Mouse (Mus musculus) left cerebral cortex, adult 11 months (tissue): ENCODE results near the gene Cmc1.
A peak's percentile ranks its signal among the peaks of the same experiment; 100 is the strongest.
"Not testable (repeated sequence)": the region's sequence is repeated elsewhere in the genome, so short reads cannot be mapped to it uniquely, and the experiment has no call there.

Experiments used
- DNase-seq: peaks from one replicate; pipeline ENCODE4 v3.0.0; 2022; ENCODE audit warnings: low spot score

The Cmc1 gene

DNA sequence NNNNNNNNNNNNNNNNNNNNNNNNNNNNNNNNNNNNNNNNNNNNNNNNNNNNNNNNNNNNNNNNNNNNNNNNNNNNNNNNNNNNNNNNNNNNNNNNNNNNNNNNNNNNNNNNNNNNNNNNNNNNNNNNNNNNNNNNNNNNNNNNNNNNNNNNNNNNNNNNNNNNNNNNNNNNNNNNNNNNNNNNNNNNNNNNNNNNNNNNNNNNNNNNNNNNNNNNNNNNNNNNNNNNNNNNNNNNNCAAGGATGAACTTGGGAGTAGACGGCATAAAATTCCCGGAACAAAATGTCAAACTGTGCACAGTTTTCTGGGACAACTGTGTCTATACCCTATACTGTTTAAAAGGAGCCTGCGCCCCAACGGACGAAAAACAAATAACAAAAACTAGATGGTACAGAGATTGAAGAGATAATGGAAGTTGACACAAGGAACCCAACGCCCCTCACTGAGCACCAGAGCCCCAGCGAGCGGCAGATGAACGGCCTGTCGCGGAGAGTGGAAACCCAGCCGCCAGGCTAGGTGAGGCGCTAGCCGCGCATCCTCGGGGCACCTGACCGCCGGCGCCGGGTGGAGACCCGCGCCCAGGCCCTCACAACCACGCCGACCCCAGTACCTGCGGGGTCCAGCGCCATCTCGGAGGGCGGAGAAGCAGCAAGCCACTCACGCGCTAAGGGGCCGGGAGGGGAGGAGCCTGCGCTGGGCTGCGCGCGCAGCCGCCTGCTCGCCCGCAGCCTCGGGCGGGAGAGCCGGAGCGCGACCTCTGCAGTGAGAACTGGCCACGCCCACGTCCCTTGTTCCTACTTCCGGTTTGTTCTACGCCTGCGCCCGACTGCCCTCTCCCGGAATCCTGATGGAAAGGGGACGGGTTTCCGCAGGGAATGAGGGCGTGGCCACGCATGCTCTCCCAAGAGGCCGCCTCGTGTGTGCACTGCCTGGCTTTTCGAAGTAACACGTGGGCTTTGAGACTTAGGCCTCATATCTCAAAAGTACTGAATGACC lies at the start of gene Cmc1:
TSS of gene Cmc1 (minus strand) at position 771 of the 996 bp plus-strand sequence.
- peak; percentile 94 for DNase-seq

DNA sequence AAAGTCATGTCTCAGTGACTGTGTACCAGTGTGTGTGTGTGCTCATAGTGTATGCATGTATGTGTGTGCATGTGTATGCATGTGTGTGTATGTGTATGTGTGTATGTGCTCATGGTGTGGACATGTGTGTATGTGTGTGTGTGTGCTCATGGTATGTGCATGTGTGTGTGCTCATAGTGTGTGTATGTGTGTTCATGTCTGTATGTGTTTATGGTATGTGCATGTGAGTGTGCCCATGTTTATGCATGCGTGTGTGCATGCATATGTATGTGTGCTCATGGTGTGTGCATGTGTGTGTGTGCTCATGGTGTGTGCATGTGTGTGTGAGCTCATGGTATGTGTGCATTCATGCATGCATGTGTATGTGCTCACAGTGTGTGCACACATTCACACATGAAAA lies 48.6 kb upstream of the Cmc1 start:
- DNase-seq, result no peak

DNA sequence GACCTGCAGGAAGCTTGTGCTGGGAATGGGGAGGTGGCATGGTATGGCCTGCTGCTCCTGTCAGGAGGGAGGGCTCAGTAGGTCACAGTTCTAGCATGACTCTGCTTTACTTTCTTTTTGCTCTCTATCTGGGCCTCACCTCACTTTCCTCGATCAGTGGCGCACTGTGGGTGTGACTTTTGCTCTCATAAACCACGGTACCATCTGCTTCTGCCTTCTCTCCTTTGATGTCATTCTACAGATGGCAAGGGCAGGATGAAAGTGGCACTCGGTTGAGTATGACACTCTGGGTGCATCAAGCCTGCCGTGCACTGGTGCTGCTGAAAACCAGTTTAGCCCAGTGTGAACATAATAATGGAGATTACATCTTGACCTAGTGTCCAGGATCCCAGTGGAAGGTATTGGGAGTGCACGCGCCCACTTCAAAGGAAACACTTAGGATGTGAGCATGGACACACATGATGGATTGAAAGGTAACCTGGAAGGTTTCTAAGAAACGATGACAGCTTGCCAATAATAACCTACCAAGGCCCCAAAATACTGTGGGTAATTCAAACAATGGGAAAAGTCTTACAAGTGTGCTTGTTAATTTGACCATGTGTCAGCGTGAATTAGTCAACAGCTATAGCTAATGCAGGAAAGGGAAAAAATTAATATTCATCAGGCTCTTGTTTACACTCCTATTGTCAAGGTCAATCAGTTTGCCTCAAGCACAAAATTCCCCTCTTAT lies 46.8 kb upstream of the Cmc1 start:
- no peak for DNase-seq

DNA sequence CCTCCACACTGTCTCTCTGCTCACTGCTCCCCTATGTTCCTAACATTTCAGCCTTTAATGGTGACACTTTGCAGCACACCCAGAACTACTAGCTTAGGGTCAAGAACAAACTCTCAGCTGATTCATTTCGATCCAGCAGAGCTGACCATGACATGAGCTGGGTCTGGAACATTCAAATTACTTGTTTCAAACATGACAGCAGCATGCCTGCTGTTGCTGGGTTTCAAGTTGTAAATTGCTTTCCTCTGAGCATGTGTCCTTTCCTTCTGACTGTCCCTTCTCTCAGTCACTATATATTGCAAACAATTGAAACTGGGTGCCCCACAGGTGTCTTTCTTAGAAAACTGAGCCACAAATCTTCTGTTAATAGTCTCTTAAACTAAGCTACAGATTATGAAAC lies 43.3 kb upstream of the Cmc1 start:
- DNase-seq, result no peak

DNA sequence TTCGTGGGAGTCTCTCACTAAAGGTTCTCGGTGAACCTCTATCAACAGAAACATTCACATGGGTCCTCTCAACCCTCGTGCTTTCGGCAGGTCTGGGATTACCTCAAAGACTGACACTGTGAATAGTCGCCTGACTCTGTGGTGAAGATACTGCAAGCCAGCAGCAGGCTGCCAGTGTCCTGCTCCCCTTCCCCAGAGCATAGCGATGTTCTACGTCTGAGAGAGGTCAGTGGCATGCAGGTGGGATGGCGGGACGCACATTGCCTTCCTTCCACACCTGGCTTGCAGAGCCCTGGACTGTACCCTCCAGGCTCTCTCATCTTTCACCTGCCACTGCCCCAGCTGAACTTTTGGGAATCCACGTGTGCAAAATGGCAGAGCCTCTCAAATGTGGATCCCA lies 41.3 kb upstream of the Cmc1 start:
- no peak for DNase-seq

DNA sequence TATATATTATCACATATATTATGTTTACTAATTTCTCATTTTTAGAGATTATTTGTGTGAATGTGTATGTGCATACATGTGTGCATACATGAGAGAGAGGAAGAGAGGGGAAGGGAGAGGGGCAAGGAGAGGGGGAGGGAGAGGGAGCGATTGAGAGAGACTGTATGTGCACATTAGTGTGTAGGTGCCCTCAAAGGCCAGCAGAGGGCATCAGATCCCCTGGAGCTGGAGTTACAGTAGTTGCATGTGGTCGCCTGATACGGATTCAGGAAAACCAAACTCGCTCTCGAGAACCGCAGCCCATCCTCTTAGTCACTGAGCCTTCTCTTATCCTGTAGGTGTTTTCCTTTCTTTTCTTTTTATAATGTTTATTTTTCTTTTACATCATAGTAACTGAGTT lies 38.4 kb upstream of the Cmc1 start:
- no peak for DNase-seq

DNA sequence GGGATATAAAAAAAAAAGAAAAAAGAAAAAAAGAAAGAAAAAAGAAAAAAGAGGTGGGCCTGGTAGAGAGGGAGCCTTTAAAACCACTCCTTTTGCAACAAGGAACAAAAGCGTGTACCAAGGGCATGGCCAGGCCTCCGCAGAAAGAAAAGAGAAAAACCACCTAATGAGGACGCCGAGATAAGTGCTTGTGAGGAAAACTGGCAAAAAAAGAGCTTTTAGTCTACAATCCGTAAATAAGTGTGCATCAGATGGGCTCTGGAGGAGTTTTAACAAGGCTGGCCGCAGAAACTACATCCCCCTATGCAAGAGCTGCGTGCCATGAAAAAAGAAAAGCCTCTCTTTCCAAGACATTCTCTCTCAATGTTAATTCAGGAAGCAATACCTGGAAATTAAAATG lies 37.4 kb upstream of the Cmc1 start:
- no peak for DNase-seq

DNA sequence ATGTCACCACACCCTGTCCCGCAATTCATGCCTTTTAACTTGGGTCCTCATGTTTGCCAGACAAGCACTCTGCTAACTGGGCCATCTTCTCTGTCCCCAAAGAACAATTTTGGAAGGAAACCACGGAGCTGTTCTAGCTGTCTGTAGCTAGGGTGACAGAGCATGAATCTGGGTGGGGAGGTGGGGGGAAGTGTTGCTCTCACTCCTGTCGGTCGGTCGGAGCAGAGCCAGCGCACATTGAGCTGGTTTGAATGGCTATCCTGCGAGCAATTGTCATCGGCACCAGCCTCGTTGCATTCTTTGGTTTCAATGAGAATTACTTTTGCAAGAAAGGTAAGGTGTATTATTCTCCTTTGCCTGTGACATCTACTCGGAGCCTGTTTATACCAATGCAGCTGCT lies 36.8 kb upstream of the Cmc1 start:
- no peak for DNase-seq

DNA sequence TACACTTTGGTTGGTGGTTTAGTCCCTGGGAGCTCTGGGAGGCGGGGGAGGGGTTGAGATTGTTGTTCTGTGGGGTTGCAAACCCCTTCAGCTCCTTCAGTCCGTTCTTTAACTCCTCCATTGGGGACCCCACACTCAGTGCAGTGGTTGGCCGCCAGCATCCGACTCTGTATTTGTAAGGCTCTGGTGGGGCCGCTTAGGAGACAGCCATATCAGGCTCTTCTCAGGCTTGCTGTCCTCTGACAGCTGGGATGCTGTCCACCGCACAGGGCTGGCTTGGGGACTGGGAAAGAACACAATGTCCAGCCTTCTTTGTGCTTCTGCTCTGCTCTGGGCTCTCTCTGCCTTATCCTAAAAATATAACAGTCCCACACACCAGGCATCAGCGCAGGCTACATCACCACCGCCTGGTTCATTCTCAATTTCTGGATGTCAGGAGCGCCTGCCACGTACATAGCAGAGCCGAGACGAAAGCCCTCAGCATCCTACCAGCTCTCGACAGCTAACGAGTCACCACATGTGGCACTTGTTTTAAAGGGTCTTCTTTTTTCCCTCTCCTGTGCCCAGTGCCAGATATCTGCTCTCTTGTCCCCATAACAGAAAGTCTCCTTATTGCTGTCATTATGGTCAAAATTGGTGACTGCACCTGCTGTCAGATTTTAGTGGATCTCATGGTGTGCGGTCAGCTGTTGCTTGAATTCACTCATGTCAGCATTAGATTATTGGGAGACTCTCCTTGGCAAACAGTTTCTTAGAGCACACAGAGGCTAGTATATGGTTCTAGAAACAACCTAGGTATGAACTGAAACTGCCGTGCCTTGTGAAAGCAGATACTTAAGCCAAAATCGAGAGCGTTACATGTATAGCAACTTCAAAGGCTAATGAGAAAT lies 29.4 kb upstream of the Cmc1 start:
- no peak for DNase-seq

DNA sequence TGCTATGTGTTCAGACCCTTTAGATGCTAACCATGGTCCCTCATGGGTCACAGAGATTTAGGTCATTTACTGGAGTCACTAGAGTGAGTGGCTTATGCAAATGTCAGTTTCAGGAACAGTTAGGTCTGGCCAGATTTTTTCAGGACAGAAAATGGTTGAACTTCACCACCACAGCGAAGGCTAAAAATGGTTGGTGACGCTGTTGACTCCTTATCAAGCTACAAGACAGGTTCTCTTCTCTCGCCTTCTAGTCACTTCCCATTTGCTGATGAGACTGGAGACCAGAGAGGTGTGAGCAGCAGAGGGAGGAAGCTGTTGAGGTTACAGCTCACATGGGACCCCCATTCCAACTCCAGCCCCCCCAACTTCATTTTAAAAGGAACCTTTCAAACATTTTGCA lies 26.7 kb upstream of the Cmc1 start:
- DNase-seq, result no peak

DNA sequence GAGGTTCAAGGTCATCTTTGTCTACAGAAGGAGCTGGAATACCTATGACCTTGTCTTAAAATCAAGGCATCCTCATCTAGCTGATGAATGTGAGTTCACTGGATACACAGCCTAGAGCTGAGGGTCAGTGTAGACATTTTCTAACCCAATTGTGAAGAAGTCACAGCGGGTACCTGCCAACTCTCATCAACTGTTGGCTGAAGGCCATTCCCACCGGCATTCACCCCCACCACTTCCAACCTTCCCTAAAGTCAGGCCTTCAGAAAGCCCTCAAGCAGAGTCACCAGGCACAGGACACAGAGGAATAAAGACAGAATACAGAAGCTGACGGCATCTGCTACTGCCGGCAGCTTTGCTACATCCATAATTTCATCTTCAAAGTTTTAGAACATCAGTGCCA lies 25.4 kb upstream of the Cmc1 start:
- DNase-seq, result no peak

DNA sequence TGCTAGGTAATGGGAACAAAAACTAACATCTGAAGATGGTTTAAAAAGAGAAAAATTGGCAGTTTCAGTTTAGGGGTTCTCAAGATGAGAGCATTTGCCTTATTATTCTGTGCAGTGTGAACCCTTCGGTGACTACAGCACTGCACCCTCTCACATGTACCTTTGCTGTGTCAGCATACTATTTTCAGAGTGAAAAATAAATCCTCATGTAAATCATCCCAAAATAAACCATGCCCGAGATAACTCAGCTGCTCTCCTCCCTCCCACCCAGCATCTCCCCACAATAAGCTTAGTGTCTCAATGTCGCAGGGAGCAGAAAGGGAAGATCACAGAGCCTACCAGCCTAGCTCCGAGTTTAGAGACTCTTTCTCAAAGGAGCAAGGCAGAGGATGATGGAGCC lies 23.1 kb upstream of the Cmc1 start:
- DNase-seq, result no peak

DNA sequence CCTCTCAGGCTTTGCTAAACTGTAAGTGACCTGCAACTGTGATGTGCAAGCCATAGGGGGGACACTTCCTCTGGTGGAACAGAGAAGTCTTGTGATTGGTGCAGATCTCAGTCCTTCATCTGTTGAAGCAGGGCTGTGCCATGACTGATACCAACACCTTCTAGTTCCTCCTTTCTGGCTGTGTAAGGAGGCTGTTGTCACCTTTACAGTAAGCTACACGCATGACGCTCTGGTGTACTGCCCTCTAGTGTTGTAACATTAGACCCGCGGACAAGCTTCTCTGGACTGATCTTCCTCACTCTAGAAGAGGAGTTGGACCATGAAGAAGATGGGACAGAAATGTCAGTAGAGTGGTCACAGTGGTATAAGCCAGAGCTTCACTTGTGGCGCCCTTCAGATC lies 18.6 kb upstream of the Cmc1 start:
- DNase-seq, result no peak

DNA sequence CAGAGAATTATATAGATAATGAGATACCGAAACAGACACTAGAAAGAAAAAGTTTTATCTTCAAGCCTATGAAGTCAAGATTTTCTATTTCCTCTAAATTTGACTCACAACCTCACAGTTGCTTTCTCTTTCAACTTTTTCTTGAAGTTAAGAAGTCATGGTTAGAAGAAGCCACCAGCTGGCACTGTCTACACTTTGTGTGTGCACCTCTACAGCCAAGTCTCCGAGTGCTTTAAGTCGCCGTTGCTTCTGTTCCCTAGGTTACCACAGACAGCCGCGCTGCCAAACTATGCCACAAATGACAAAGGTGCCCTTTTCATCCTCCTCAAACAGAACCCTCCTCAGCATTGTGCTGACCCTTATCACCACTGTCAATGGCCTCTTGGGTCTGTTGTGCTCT lies 17.6 kb upstream of the Cmc1 start:
- DNase-seq, result no peak

DNA sequence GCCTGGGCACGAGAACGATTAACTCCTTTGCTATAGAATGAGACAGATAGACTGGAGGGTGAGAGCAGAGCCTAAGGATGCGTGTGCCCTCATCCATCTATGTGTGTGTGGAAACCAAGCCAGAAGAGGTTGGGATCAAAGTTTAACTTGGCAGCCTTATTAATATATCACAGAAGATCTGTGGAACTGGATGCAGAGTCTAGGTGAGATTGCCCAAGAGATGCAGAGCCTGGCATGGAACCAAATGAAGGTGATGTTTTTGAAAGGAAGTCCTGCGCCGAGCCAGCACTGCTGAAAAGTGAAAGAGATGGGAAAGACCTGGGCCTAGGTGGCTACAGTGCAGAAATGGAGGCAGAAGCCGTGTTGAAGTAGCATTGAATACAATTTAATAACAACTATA lies 11.6 kb upstream of the Cmc1 start:
- no peak for DNase-seq

DNA sequence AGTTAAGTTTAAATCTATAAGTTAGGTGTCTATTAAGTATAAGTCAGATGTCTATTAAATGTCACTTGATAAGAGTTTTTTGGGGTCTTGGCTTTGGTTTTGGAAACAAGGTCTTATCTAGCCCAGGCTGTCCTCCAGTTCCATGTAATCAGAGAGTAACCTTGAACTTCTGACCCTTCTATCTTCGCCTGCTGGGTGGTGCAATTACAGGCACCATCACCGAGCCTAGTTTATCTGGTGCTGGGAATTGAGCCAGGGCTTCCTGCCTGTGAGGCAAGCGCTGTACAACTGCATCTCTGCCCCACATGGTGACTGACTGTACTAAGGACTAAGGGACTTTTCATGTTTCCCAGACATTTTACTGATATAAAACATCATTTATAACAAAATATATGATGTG lies 10.0 kb upstream of the Cmc1 start:
- no peak for DNase-seq

DNA sequence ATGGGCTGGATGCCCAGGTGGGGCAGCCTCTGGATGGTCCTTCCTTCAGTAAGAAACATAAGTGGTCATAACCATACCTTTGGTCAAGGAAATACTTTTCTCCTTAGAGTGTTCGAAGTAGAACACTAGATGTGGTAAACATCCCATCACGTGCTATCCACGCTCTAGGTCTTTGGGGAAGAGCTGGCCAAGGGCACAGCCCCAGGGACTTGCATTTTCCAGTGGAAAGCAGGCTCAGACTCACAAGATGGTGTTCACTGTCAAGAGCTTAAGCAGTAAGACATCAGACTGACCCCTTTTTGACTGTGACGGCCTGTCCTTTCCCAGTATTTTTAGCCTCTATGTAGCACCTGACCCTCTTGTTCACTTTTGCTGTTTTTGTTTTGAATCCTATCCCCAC lies 8.2 kb upstream of the Cmc1 start:
- no peak for DNase-seq

DNA sequence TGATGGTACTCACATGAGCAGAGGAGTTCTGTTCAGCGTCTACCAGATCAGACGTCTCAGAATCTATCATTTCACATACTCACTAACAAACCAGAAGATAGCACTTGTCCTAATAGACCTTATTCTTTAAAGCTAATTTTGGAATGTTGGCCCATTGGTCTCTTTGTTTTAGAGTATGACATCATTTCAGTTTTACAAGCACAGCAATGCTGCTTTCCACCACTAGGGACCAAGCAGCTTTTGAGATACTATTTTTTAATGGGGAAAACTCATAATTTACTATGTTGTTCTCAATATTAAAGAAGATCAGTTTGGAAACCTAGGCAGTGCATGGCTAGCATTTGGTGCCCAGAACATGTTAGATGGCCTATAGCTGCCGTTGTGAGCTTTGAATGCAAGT lies 7.3 kb upstream of the Cmc1 start:
- DNase-seq, result no peak

DNA sequence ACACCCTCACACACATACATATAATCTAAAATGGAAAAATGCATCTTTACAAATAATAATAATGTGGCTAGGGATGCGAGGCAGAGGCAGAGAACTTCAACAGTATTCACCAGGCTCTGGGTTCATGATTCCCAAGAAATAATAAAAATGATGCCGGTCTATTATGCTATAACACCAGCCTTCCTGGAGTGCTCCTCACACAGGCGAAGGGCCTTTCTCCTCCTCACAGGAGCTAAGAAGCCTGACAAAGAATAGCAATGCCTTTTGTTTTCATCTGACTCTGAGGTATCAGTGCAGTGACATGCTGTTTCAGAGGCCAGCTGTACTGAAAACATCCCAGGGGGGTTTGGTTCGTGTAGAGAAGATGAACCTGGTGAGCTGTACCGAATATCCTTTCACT lies 4.7 kb upstream of the Cmc1 start:
- no peak for DNase-seq

DNA sequence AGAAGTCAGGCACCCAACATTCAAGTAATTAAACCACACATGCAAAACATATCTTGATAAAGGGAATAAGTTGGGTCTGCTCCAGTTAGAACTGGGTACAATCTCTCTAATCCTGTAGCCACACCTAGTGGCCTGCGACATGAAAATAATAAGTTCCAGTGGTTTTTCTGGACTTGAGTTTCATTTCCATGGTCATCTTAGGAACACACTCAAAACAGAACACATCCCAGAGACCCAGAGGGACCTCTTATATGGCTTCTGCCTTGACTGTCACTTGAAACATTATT lies 1.2 kb upstream of the Cmc1 start:
- DNase-seq, result no peak

DNA sequence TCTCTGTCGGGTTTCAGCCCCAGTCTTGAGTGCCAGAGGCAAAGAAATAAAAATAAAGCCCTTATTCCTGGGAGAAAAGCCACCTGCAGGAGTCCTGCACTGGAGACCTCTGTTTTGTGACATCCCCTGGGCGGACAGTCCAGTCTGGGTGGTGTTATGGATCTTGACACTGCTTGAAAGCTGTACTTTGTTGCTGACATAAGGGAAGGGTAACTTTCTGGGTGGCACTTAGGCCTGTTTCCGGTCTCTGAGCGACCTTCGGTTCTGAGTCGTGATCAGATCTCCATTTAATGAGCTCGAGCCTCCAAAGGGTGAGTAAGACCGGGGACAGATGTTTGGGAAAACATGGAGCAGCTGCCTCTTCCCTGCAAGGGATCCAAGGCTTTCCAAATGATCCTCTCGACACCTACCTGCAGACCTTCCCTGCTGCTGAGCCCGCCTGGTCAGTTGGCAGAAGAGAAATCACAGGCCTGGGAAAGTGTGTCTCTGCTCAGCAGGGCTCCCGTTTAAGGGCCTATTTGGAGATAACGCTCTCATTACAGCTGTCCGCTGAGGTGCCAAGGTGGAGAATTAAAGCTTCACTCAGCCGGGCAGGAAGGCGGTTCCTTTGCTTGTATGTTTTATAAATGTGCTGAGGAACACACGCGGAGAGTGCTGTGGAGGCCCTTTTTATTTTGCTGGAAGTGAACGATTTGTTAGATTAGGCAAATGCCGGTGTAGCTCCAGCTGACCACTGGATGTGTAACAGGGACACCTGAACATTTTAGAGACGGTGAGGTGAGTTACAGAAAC lies 648 bp upstream of the Cmc1 start:
- no peak for DNase-seq

DNA sequence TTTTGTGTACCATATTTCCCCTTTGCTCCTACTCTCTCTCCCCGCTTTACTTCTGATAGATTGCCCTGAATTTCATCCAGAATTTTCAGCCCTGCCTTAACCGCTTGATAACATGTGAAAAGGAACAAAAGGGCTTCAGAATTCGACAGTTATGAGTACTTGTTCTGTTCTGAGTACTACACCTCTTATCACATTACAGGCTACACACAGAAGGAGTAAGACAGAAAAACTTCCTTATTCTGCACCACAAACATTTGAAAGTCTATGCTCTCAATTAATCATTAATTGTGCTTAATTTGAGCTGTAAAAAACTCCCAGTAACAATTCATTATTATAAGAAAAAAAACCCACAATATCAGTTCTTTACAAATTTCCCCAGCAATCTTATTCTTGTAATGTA lies 9.6 kb downstream of the Cmc1 start:
- DNase-seq, result not testable (repeated sequence)
